Mouse (Mus musculus): ENCODE measurements around the gene Spdl1. TPM values are rescaled to one million over a fixed set of nuclear protein-coding genes. Genes with fewer than 3 reads are reported as not detected.

The Spdl1 gene
- 21.8 and 22.4 TPM in 2 replicates for polyA plus RNA-seq (2014; fragmentation: Nextera tagmentation; extraction: Ambion mirVana)

GRCm38 (mm10) chr11:34833318-34834086 lies at the start of gene Spdl1:
TSS of gene Spdl1 (minus strand) at chr11:34833641.
- ATAC-seq (ENCODE audit: insufficient number of reproducible peaks, insufficient read depth, low FRiP score, low read depth): peak; percentile 93
- Histone ChIP-seq H3K9me3 (ENCODE audit: control insufficient read depth, low read depth, low read length) (no peaks in the 10 kb centered on the region), H3K4me2 (replicated peaks; ENCODE audit: low read depth, low read length) (peak within 1 kb of the TSS; percentile 84), H3K27ac (ENCODE audit: low read length) (peak within 1 kb of the TSS; percentile 71), H3K9ac (replicated peaks; ENCODE audit: low read depth, low read length) (peak within 1 kb of the TSS; percentile 76), H3K4me1 (ENCODE audit: control insufficient read depth, insufficient read depth, low read length) (peaks cover 7% of the 10 kb centered on the region; the same call in 1 of the 2 replicates), H3K36me3 (ENCODE audit: control insufficient read depth, insufficient read depth, low read length) (peaks cover 14% of the 10 kb centered on the region; the same call in 1 of the 2 replicates), H3K27me3 (ENCODE audit: control insufficient read depth, insufficient read depth, low read length) (no peaks in the 10 kb centered on the region), H3K4me3 (ENCODE audit: low read depth, low read length) (peak within 1 kb of the TSS; percentile 82)
- WGBS: under 1% methylated on average over 49 of the region's 49 CpGs

GRCm38 (mm10) chr11:34881528-34881927 lies 48.1 kb upstream of the Spdl1 start:
- Histone ChIP-seq H3K4me1 (ENCODE audit: control insufficient read depth, insufficient read depth, low read length) (no peaks in the 10 kb centered on the region), H3K27me3 (ENCODE audit: control insufficient read depth, insufficient read depth, low read length) (no peaks in the 10 kb centered on the region), H3K4me2 (replicated peaks; ENCODE audit: low read depth, low read length) (no peak overlapping the region), H3K36me3 (ENCODE audit: control insufficient read depth, insufficient read depth, low read length) (no peaks in the 10 kb centered on the region), H3K27ac (ENCODE audit: low read length) (no peak overlapping the region), H3K4me3 (ENCODE audit: low read depth, low read length) (no peak overlapping the region), H3K9me3 (ENCODE audit: control insufficient read depth, low read depth, low read length) (no peaks in the 10 kb centered on the region), H3K9ac (replicated peaks; ENCODE audit: low read depth, low read length) (no peak overlapping the region)
- ATAC-seq (ENCODE audit: insufficient number of reproducible peaks, insufficient read depth, low FRiP score, low read depth): no peak
- WGBS: 30% methylated on average over 5 of the region's 5 CpGs

- Histone ChIP-seq H3K4me1 (ENCODE audit: control insufficient read depth, insufficient read depth, low read length) (no peaks in the 10 kb centered on the region), H3K36me3 (ENCODE audit: control insufficient read depth, insufficient read depth, low read length) (no peaks in the 10 kb centered on the region), H3K27me3 (ENCODE audit: control insufficient read depth, insufficient read depth, low read length) (no peaks in the 10 kb centered on the region), H3K27ac (ENCODE audit: low read length) (no peak overlapping the region), H3K9ac (replicated peaks; ENCODE audit: low read depth, low read length) (no peak overlapping the region), H3K9me3 (ENCODE audit: control insufficient read depth, low read depth, low read length) (no peaks in the 10 kb centered on the region), H3K4me2 (replicated peaks; ENCODE audit: low read depth, low read length) (no peak overlapping the region), H3K4me3 (ENCODE audit: low read depth, low read length) (no peak overlapping the region)
- no peak for ATAC-seq (ENCODE audit: insufficient number of reproducible peaks, insufficient read depth, low FRiP score, low read depth)
- 73% methylated on average over 1 of the region's 1 CpGs for WGBS
Measured at GRCm38 (mm10) chr11:34879678-34880077, 46.2 kb upstream of the Spdl1 start.

- no peak overlapping the region for H3K4me3 ChIP-seq (ENCODE audit: low read depth, low read length)
- no peaks in the 10 kb centered on the region for H3K4me1 ChIP-seq (ENCODE audit: control insufficient read depth, insufficient read depth, low read length)
- H3K4me2 ChIP-seq (replicated peaks; ENCODE audit: low read depth, low read length): no peak overlapping the region
- 88% methylated on average over 2 of the region's 2 CpGs for WGBS
- no peak for ATAC-seq (ENCODE audit: insufficient number of reproducible peaks, insufficient read depth, low FRiP score, low read depth)
- H3K27me3 ChIP-seq (ENCODE audit: control insufficient read depth, insufficient read depth, low read length): no peaks in the 10 kb centered on the region
- H3K36me3 ChIP-seq (ENCODE audit: control insufficient read depth, insufficient read depth, low read length): no peaks in the 10 kb centered on the region
- H3K9me3 ChIP-seq (ENCODE audit: control insufficient read depth, low read depth, low read length): no peaks in the 10 kb centered on the region
- H3K27ac ChIP-seq (ENCODE audit: low read length): no peak overlapping the region
- no peak overlapping the region for H3K9ac ChIP-seq (replicated peaks; ENCODE audit: low read depth, low read length)
Measured at GRCm38 (mm10) chr11:34873861-34874260, 40.4 kb upstream of the Spdl1 start.

GRCm38 (mm10) chr11:34872432-34872831 lies 39.0 kb upstream of the Spdl1 start:
- H3K9ac ChIP-seq (replicated peaks; ENCODE audit: low read depth, low read length): no peak overlapping the region
- no peaks in the 10 kb centered on the region for H3K36me3 ChIP-seq (ENCODE audit: control insufficient read depth, insufficient read depth, low read length)
- 85% methylated on average over 2 of the region's 2 CpGs for WGBS
- H3K9me3 ChIP-seq (ENCODE audit: control insufficient read depth, low read depth, low read length): no peaks in the 10 kb centered on the region
- no peak for ATAC-seq (ENCODE audit: insufficient number of reproducible peaks, insufficient read depth, low FRiP score, low read depth)
- H3K27me3 ChIP-seq (ENCODE audit: control insufficient read depth, insufficient read depth, low read length): no peaks in the 10 kb centered on the region
- H3K27ac ChIP-seq (ENCODE audit: low read length): no peak overlapping the region
- H3K4me1 ChIP-seq (ENCODE audit: control insufficient read depth, insufficient read depth, low read length): no peaks in the 10 kb centered on the region
- no peak overlapping the region for H3K4me3 ChIP-seq (ENCODE audit: low read depth, low read length)
- H3K4me2 ChIP-seq (replicated peaks; ENCODE audit: low read depth, low read length): no peak overlapping the region

- no peaks in the 10 kb centered on the region for H3K36me3 ChIP-seq (ENCODE audit: control insufficient read depth, insufficient read depth, low read length)
- H3K9ac ChIP-seq (replicated peaks; ENCODE audit: low read depth, low read length): no peak overlapping the region
- no peak for ATAC-seq (ENCODE audit: insufficient number of reproducible peaks, insufficient read depth, low FRiP score, low read depth)
- WGBS: 72% methylated on average over 3 of the region's 3 CpGs
- H3K9me3 ChIP-seq (ENCODE audit: control insufficient read depth, low read depth, low read length): no peaks in the 10 kb centered on the region
- no peak overlapping the region for H3K27ac ChIP-seq (ENCODE audit: low read length)
- H3K4me2 ChIP-seq (replicated peaks; ENCODE audit: low read depth, low read length): no peak overlapping the region
- no peaks in the 10 kb centered on the region for H3K27me3 ChIP-seq (ENCODE audit: control insufficient read depth, insufficient read depth, low read length)
- no peaks in the 10 kb centered on the region for H3K4me1 ChIP-seq (ENCODE audit: control insufficient read depth, insufficient read depth, low read length)
- H3K4me3 ChIP-seq (ENCODE audit: low read depth, low read length): no peak overlapping the region
Measured at GRCm38 (mm10) chr11:34871991-34872390, 38.5 kb upstream of the Spdl1 start.

- no peaks in the 10 kb centered on the region for H3K36me3 ChIP-seq (ENCODE audit: control insufficient read depth, insufficient read depth, low read length)
- no peak overlapping the region for H3K4me3 ChIP-seq (ENCODE audit: low read depth, low read length)
- no peak for ATAC-seq (ENCODE audit: insufficient number of reproducible peaks, insufficient read depth, low FRiP score, low read depth)
- H3K27ac ChIP-seq (ENCODE audit: low read length): no peak overlapping the region
- WGBS: 73% methylated on average over 3 of the region's 3 CpGs
- no peaks in the 10 kb centered on the region for H3K27me3 ChIP-seq (ENCODE audit: control insufficient read depth, insufficient read depth, low read length)
- no peak overlapping the region for H3K4me2 ChIP-seq (replicated peaks; ENCODE audit: low read depth, low read length)
- no peaks in the 10 kb centered on the region for H3K9me3 ChIP-seq (ENCODE audit: control insufficient read depth, low read depth, low read length)
- no peaks in the 10 kb centered on the region for H3K4me1 ChIP-seq (ENCODE audit: control insufficient read depth, insufficient read depth, low read length)
- H3K9ac ChIP-seq (replicated peaks; ENCODE audit: low read depth, low read length): no peak overlapping the region
Measured at GRCm38 (mm10) chr11:34871456-34871855, 38.0 kb upstream of the Spdl1 start.

- Histone ChIP-seq H3K9ac (replicated peaks; ENCODE audit: low read depth, low read length) (no peak overlapping the region), H3K4me2 (replicated peaks; ENCODE audit: low read depth, low read length) (no peak overlapping the region), H3K4me1 (ENCODE audit: control insufficient read depth, insufficient read depth, low read length) (no peaks in the 10 kb centered on the region), H3K9me3 (ENCODE audit: control insufficient read depth, low read depth, low read length) (no peaks in the 10 kb centered on the region), H3K36me3 (ENCODE audit: control insufficient read depth, insufficient read depth, low read length) (no peaks in the 10 kb centered on the region), H3K4me3 (ENCODE audit: low read depth, low read length) (no peak overlapping the region), H3K27me3 (ENCODE audit: control insufficient read depth, insufficient read depth, low read length) (no peaks in the 10 kb centered on the region), H3K27ac (ENCODE audit: low read length) (no peak overlapping the region)
- WGBS: 33% methylated on average over 6 of the region's 6 CpGs
- no peak for ATAC-seq (ENCODE audit: insufficient number of reproducible peaks, insufficient read depth, low FRiP score, low read depth)
Measured at GRCm38 (mm10) chr11:34868626-34869025, 35.2 kb upstream of the Spdl1 start.
